Mouse (Mus musculus): ENCODE measurements around the gene Rasgrf1.

DNA sequence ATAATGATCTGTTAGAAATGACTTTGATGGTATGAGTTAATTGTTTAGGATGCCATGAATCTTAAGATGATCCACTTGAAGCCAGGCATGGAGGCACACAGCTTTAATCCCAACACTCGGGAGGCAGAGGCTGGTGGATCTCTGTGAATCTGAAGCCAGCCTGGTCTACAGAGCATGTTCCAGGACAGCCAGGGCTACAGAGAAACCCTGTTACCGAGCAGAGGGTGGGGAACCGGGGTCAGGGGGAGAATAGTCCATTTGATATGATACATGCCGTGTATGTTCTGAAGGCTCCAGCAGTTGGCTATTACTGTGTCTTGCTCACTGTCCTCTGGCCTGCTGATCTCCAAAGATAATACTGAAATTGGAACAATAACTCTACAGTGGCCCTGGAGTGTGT is 54.4 kb downstream of the Rasgrf1 start:
- no peak for TF ChIP-seq POLR2A (IDR thresholded peaks at IDR 0.05; ENCODE audit: control insufficient read depth, low read depth, low read length)
- no peak for TF ChIP-seq CTCF (IDR thresholded peaks at IDR 0.05; ENCODE audit: control insufficient read depth, insufficient read depth, insufficient replicate concordance, low read depth, low read length)

Data from testis, adult 2 months (tissue).